Mouse (Mus musculus) bone marrow, adult 2 months (tissue): ENCODE data around the gene Anapc2.

Experiments used
- CTCF ChIP-seq: fragments of 200-500 bp; IDR thresholded peaks from 2 replicates; pipeline ENCODE4 v1.5.1; 2011; ENCODE audit warnings: low read length, control low read depth; ENCODE audit not compliant: control insufficient read depth, insufficient read depth
- POLR2A ChIP-seq: fragments of 200-500 bp; IDR thresholded peaks from 2 replicates; pipeline ENCODE4 v1.6.1; 2011; ENCODE audit warnings: low read depth, mild to moderate bottlenecking, control low read depth, low read length, borderline replicate concordance; ENCODE audit not compliant: control insufficient read depth

DNA sequence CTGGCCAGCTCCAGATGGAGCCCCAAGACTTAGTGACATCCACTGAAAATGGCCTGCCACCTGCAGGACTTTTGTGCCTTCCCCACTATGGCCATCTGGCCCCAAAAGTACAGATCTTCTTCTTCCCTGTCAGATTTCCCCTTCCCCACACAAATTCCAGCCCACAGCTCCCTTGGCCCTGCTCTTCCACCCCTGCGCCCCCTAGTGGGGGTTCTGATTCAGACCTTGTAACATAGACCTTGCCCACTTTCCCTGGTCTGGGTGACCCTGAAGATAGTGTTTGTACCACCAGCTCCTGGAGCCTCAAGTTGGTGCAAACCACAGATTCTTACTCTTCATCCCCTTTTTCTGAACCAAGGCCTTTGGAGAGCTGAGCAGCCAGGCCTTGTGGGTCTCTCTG lies 20.6 kb downstream of the Anapc2 start:
- peak; percentile 77 for TF ChIP-seq CTCF
- no peak for TF ChIP-seq POLR2A
